Mouse (Mus musculus) kidney, adult 2 months (tissue): ENCODE results near the gene Eef1a1.

ENCODE experiments used
- CTCF ChIP-seq: fragments of 200-500 bp; conservative IDR thresholded peaks from 2 replicates; pipeline ENCODE4 v1.5.1; 2011; ENCODE audit warnings: low read depth, mild to moderate bottlenecking, control low read depth, low read length, moderate library complexity, mixed read lengths; ENCODE audit not compliant: insufficient read depth, insufficient read length
- POLR2A ChIP-seq: fragments of 200-500 bp; IDR thresholded peaks from one replicate; pipeline ENCODE4 v1.6.1; 2011; ENCODE audit warnings: low read depth, low read length, control low read depth

GRCm38 (mm10) chr9:78491169-78491568 lies 2.2 kb upstream of the Eef1a1 start:
- TF ChIP-seq POLR2A (no peak), CTCF (no peak)
